In genomic region chr4:62427978-62428758, GRCm38 (mm10) we compare ENCODE assay signal across 11 mouse cellular contexts. TPM values are rescaled to one million over a fixed set of nuclear protein-coding genes. Genes with fewer than 3 reads are reported as not detected.
DNase-seq lines count a peak whose midpoint lies in the region; ATAC-seq and TF ChIP-seq lines count a peak whose summit lies in the region.
"Had no signal": no experiment of that assay in that cellular context is flagged by ENCODE, and none has a peak within 500 bp of the region (broad histone marks: within the 10 kb centered on the region; RNA-seq: fewer than 3 reads in every experiment).

No protein-coding gene starts in this region.

- H3K4me1 ChIP-seq in kidney, postnatal 0 days (replicated peaks; ENCODE audit: insufficient read depth, low read length) = no peaks in the 10 kb centered on the region
- H3K4me1 ChIP-seq in limb, embryonic 13.5 days = no peaks in the 10 kb centered on the region
- H3K4me1 ChIP-seq: midbrain, embryonic 12.5 days had no signal

- TF ChIP-seq CTCF in kidney, postnatal 0 days (IDR thresholded peaks at IDR 0.05; ENCODE audit: low read depth) = no peak

- no peaks in the 10 kb centered on the region for H3K9me3 ChIP-seq in kidney, postnatal 0 days (replicated peaks; ENCODE audit: low read length)
- H3K9me3 ChIP-seq in limb, embryonic 13.5 days = no peaks in the 10 kb centered on the region
- H3K9me3 ChIP-seq: midbrain, embryonic 12.5 days had no signal

- ATAC-seq in kidney, postnatal 0 days (replicated peaks; ENCODE audit: low FRiP score, low read depth) = 0 out of 2 replicates have a peak, but pooled peaks have one; percentile 29
- ATAC-seq in limb, embryonic 13.5 days (ENCODE audit: low FRiP score, low read depth) = 0 out of 2 replicates have a peak, but pooled peaks have one; percentile 24

- intact Hi-C loops in gastrocnemius, postnatal 36 days (cut with DNase I) = no loop called here

- H3K27me3 ChIP-seq in kidney, postnatal 0 days (ENCODE audit: insufficient read depth, low read length) = no peaks in the 10 kb centered on the region
- H3K27me3 ChIP-seq in limb, embryonic 13.5 days = no peaks in the 10 kb centered on the region
- H3K27me3 ChIP-seq: midbrain, embryonic 12.5 days had no signal

- H3K27ac ChIP-seq in kidney, postnatal 0 days = no peak overlapping the region
- no peak overlapping the region for H3K27ac ChIP-seq in limb, embryonic 13.5 days
- H3K27ac ChIP-seq: midbrain, embryonic 12.5 days had no signal

- H3K36me3 ChIP-seq in kidney, postnatal 0 days (ENCODE audit: insufficient read depth, low read length) = peaks cover 21% of the 10 kb centered on the region
- peaks cover 29% of the 10 kb centered on the region for H3K36me3 ChIP-seq in limb, embryonic 13.5 days

- DNase-seq in gastrocnemius, postnatal 10 days = peak; percentile 26
- DNase-seq in gastrocnemius, postnatal 36 days = no peak
- DNase-seq in kidney, postnatal 0 days (ENCODE audit: low spot score) = no peak
- no peak for DNase-seq in kidney, adult 18-20 months
- DNase-seq in cerebellum, postnatal 10 days = peak; percentile 20 to 33
- no peak for DNase-seq in urinary bladder, postnatal 10 days (ENCODE audit: low spot score)
- no peak for DNase-seq in kidney, adult 8-10 months
- DNase-seq: kidney, postnatal 25 days had no signal

- H3K9ac ChIP-seq in kidney, postnatal 0 days (ENCODE audit: low read depth, low read length) = no peak overlapping the region
- no peak overlapping the region for H3K9ac ChIP-seq in limb, embryonic 13.5 days
- H3K9ac ChIP-seq: midbrain, embryonic 12.5 days had no signal

- H3K4me2 ChIP-seq in kidney, postnatal 0 days (ENCODE audit: low read length) = no peak overlapping the region
- no peak overlapping the region for H3K4me2 ChIP-seq in limb, embryonic 13.5 days (replicated peaks)
- H3K4me2 ChIP-seq: midbrain, embryonic 12.5 days had no signal

- WGBS in kidney, postnatal 0 days = 77% methylated on average over 17 of the region's 17 CpGs
- 73% methylated on average over 17 of the region's 17 CpGs for WGBS in limb, embryonic 13.5 days

- no peak overlapping the region for H3K4me3 ChIP-seq in kidney, postnatal 0 days (replicated peaks; ENCODE audit: low read depth, low read length)
- no peak overlapping the region for H3K4me3 ChIP-seq in limb, embryonic 13.5 days
- H3K4me3 ChIP-seq: midbrain, embryonic 12.5 days had no signal

RNA-seq across cellular contexts. Expression of gene Rnf183, which starts 6.9 kb away (rescaled TPM):
- total RNA-seq in gastrocnemius, postnatal 10 days (2021) = not detected
- total RNA-seq in gastrocnemius, postnatal 36 days (2021) = not detected
- polyA plus RNA-seq in kidney, postnatal 0 days (2015; fragmentation: Nextera tagmentation; extraction: Ambion mirVana) = 2.4 and 2.6 TPM in 2 replicates
- polyA plus RNA-seq in limb, embryonic 13.5 days (2015; fragmentation: Nextera tagmentation; extraction: Ambion mirVana) = not detected in 2 replicates
- total RNA-seq: left cerebral cortex, postnatal 36 days had no signal

RNA-seq across cellular contexts. Expression of gene Prpf4, which starts 19.6 kb away (rescaled TPM):
- total RNA-seq in gastrocnemius, postnatal 10 days (2021) = 10 to 100 TPM; 13.5 to 13.6 TPM
- total RNA-seq in gastrocnemius, postnatal 36 days (2021) = 10 to 100 TPM; 13.3 to 16.1 TPM
- polyA plus RNA-seq in kidney, postnatal 0 days (2015; fragmentation: Nextera tagmentation; extraction: Ambion mirVana) = 14.8 and 16.1 TPM in 2 replicates
- 27.0 and 27.9 TPM in 2 replicates for polyA plus RNA-seq in limb, embryonic 13.5 days (2015; fragmentation: Nextera tagmentation; extraction: Ambion mirVana)

RNA-seq across cellular contexts. Expression of gene Cdc26, which starts 19.7 kb away (rescaled TPM):
- total RNA-seq in gastrocnemius, postnatal 10 days (2021) = 10 to 100 TPM; 53.5 to 59.4 TPM
- 10 to 100 TPM; 40.2 to 45.3 TPM for total RNA-seq in gastrocnemius, postnatal 36 days (2021)
- 137 and 138 TPM in 2 replicates for polyA plus RNA-seq in kidney, postnatal 0 days (2015; fragmentation: Nextera tagmentation; extraction: Ambion mirVana)
- 202 TPM in 2 replicates for polyA plus RNA-seq in limb, embryonic 13.5 days (2015; fragmentation: Nextera tagmentation; extraction: Ambion mirVana)

RNA-seq across cellular contexts. Expression of gene Wdr31, which starts 42.5 kb away (rescaled TPM):
- under 1 TPM; 0.27 to 0.54 TPM for total RNA-seq in gastrocnemius, postnatal 10 days (2021)
- under 1 TPM in 1 of 2 experiments, not detected in 1; 0.22 TPM for total RNA-seq in gastrocnemius, postnatal 36 days (2021)
- polyA plus RNA-seq in kidney, postnatal 0 days (2015; fragmentation: Nextera tagmentation; extraction: Ambion mirVana) = 10.1 and 10.6 TPM in 2 replicates
- polyA plus RNA-seq in limb, embryonic 13.5 days (2015; fragmentation: Nextera tagmentation; extraction: Ambion mirVana) = 6.8 and 7.9 TPM in 2 replicates

RNA-seq across cellular contexts. Expression of gene Bspry, which starts 51.7 kb away (rescaled TPM):
- under 1 TPM; 0.66 to 0.70 TPM for total RNA-seq in gastrocnemius, postnatal 10 days (2021)
- under 1 TPM in 1 of 2 experiments, not detected in 1; 0.10 TPM for total RNA-seq in gastrocnemius, postnatal 36 days (2021)
- polyA plus RNA-seq in kidney, postnatal 0 days (2015; fragmentation: Nextera tagmentation; extraction: Ambion mirVana) = 38.2 and 38.9 TPM in 2 replicates
- polyA plus RNA-seq in limb, embryonic 13.5 days (2015; fragmentation: Nextera tagmentation; extraction: Ambion mirVana) = 2.9 and 3.2 TPM in 2 replicates

Comparison
In these comparisons a context has a peak if more than half of its experiments do, and no peak if none do; other contexts are left out.
1. DNase-seq: peak in gastrocnemius, postnatal 10 days (single experiment) and cerebellum, postnatal 10 days (2 of 2); none in gastrocnemius, postnatal 36 days (0 of 2), kidney, postnatal 0 days (single experiment), kidney, adult 18-20 months (single experiment), urinary bladder, postnatal 10 days (single experiment) and kidney, adult 8-10 months (0 of 2).